Mouse (Mus musculus): ENCODE measurements around the gene Rdh16f1.

- TF ChIP-seq E2F4 (IDR thresholded peaks at IDR 0.05; ENCODE audit: insufficient replicate concordance, low read depth, low read length) (no peak), POLR2A (IDR thresholded peaks at IDR 0.05; ENCODE audit: low read depth, low read length) (no peak), CTCF (conservative IDR thresholded peaks at IDR 0.05 in 1 of 2, IDR thresholded peaks at IDR 0.05 in 1 of 2; ENCODE audit: low read depth in 2 of 2, low read length in 2 of 2) (no peak), GABPA (IDR thresholded peaks at IDR 0.05; ENCODE audit: insufficient replicate concordance, low read depth, low read length) (no peak), JUN (IDR thresholded peaks at IDR 0.05; ENCODE audit: insufficient read depth, low read depth, low read length) (no peak), TBP (conservative IDR thresholded peaks at IDR 0.05; ENCODE audit: low read depth, low read length) (no peak), MAFK (IDR thresholded peaks at IDR 0.05; ENCODE audit: insufficient replicate concordance, low read length) (no peak), NRF1 (IDR thresholded peaks at IDR 0.05; ENCODE audit: low read depth, low read length) (no peak), SIN3A (IDR thresholded peaks at IDR 0.05; ENCODE audit: low read length) (no peak), MYC (IDR thresholded peaks at IDR 0.05; ENCODE audit: low read depth, low read length) (no peak), PAX5 (IDR thresholded peaks at IDR 0.05; ENCODE audit: low read length) (no peak), TCF12 (IDR thresholded peaks at IDR 0.05; ENCODE audit: low read depth, low read length) (no peak), IRF4 (IDR thresholded peaks at IDR 0.05; ENCODE audit: low read depth, low read length) (no peak), RAD21 (IDR thresholded peaks at IDR 0.05; ENCODE audit: low read depth, low read length) (no peak)
These were observed 29.2 kb upstream of the Rdh16f1 start for GRCm38 (mm10) chr10:127730285-127730932.

All from CH12.LX (cell line).